Mouse (Mus musculus): Measurements from ENCODE around the gene Cda. TPM values are rescaled to one million over a fixed set of nuclear protein-coding genes. Genes with fewer than 3 reads are reported as not detected.

Cda gene
- polyA plus RNA-seq, 1 experiment from 2014 or later, result 1.2 TPM

DNA sequence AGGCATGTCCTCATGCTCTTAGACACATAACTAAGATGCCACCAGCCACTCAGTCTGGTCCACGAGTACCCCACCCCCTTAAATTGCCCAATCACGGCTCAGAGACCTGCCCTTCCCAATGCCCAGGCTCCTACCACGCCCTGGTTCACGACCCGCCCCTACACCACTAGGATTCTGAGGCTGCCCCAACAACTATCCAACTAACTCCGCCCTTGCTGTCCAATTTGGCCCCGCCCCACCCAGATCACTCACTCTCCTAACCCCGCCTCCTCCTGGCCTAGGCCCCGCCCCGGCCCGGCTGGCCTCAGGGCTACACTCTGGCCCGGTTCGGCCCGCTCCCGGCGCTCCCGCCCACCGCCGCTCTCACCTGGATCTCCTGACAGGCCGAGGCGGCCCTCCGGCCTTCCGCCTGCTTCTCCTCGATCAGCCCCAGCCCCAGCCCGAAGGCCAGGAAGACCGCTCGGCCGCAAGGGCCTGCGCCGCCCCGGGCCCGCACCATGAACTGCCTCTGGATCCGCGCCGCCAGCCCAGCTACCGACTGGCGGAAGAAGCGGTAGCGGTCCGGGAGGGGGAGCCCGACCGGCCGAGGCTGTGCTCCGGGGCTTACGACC, 42.2 kb downstream of the Cda start:
- Histone ChIP-seq H3K4me3 (peak overlapping the region; percentile 86), H3K36me3 (no peaks in the 10 kb centered on the region), H3K9me3 (replicated peaks) (0 out of 2 replicates have a peak, but pooled peaks cover 4% of the 10 kb centered on the region), H3K27me3 (ENCODE audit: low read depth, poor library complexity, severe bottlenecking) (peaks cover 6% of the 10 kb centered on the region; the same call in 1 of the 2 replicates), H3K27ac (replicated peaks) (peak overlapping the region; percentile 95), H3K4me1 (peaks cover 53% of the 10 kb centered on the region)
- under 1% methylated on average over 45 of the region's 45 CpGs for WGBS
- DNase-seq (ENCODE audit: low spot score), result peak; percentile 90

DNA sequence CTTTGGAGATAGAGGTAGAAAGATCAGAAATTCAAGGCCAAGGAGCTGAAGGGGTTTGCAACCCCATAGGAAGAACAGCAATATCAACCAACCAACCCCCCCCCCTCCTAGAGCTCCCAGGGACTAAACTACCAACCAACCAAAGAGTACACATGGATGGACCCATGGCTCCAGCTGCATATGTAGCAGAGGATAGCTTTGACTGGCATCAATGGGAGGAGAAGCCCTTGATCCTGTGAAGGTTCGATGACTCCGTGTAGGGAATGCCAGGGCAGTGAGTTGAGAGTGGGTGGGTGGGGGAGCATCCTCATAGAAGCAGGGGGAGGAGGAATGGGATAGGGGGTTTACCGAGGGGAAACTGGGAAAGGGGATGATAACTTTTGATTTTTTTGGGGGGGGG, 43.3 kb downstream of the Cda start:
- H3K27me3 ChIP-seq (ENCODE audit: low read depth, poor library complexity, severe bottlenecking), result peaks cover 7% of the 10 kb centered on the region; the same call in 1 of the 2 replicates
- peaks cover 48% of the 10 kb centered on the region for H3K4me1 ChIP-seq

DNA sequence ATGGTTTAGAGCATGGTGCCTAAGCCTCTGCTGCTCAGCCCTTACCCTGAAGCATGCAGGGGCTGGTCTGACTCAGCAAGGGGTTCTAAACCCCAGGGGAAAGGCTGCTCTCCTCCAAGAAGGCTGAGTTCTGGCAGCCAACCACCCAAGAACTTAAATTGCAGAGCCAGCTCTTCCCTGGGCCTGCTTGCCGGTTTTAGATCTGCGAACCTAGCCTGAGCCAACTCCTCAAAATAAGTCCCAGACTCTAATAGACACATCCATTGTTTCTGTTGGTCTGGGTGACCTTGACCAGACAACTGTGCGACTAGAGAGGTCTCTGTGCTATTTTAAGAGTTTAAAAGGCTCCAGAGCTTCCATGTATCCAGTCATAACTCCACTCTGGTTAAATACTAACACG, 44.0 kb downstream of the Cda start:
- Histone ChIP-seq H3K27ac (replicated peaks) (peak overlapping the region; percentile 69), H3K4me1 (peaks cover 51% of the 10 kb centered on the region), H3K36me3 (no peaks in the 10 kb centered on the region), H3K9me3 (replicated peaks) (0 out of 2 replicates have a peak, but pooled peaks cover 4% of the 10 kb centered on the region), H3K4me3 (no peak overlapping the region), H3K27me3 (ENCODE audit: low read depth, poor library complexity, severe bottlenecking) (peaks cover 7% of the 10 kb centered on the region; the same call in 1 of the 2 replicates)
- DNase-seq (ENCODE audit: low spot score), result no peak
- WGBS, result 80% methylated on average over 4 of the region's 4 CpGs

More for the DNA sequence above, 43.3 kb downstream of the Cda start:
- Histone ChIP-seq H3K36me3 (no peaks in the 10 kb centered on the region), H3K9me3 (replicated peaks) (0 out of 2 replicates have a peak, but pooled peaks cover 4% of the 10 kb centered on the region), H3K4me3 (no peak overlapping the region), H3K27ac (replicated peaks) (no peak overlapping the region)
- 91% methylated on average over 3 of the region's 3 CpGs for WGBS
- DNase-seq (ENCODE audit: low spot score), result no peak

DNA sequence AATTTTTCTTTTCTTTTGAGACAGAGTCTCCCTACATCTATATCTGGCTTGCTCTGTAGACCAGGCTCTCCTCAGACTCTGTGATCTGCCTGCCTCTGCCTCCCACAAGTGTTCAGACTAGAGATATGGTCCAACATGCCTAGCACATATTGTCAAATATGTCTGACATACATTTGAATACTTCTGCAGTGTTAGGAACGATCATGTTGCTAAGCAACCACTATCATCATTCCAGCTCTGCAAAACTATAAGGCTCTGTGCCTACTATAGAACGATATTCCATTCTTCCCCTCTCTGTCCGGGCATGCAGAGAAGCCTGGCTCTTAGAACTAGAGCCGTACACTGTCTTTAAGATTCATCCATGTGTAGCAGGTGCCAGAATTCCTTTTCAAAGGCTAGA, 45.1 kb downstream of the Cda start:
- Histone ChIP-seq H3K36me3 (0 out of 2 replicates have a peak, but pooled peaks cover 2% of the 10 kb centered on the region), H3K4me3 (no peak overlapping the region), H3K4me1 (peaks cover 46% of the 10 kb centered on the region), H3K9me3 (replicated peaks) (no peaks in the 10 kb centered on the region), H3K27me3 (ENCODE audit: low read depth, poor library complexity, severe bottlenecking) (peaks cover 7% of the 10 kb centered on the region; the same call in 1 of the 2 replicates), H3K27ac (replicated peaks) (no peak overlapping the region)
- WGBS, result 36% methylated on average over 4 of the region's 4 CpGs
- no peak for DNase-seq (ENCODE audit: low spot score)

DNA sequence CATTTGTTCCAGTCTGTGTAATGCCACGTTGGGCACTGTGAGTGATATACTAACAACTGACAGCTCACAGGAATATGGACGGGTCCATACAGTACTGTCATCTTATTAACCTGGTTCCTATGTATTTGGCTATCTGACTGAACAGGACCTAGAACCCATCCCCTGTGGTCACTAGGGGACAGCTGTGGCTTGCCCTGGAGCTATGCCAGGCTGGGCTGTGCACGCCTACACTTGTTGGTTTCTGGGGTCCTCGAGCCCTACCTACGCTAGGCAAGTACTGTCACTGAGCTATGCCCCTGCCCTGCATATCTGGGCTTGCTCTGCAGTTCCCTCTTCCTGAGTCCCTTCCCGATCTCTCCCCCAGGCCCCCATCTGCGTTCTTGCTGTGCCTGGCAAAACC, 46.3 kb downstream of the Cda start:
- Histone ChIP-seq H3K4me3 (no peak overlapping the region), H3K27ac (replicated peaks) (no peak overlapping the region), H3K4me1 (peaks cover 45% of the 10 kb centered on the region), H3K36me3 (peaks cover 14% of the 10 kb centered on the region), H3K9me3 (replicated peaks) (no peaks in the 10 kb centered on the region), H3K27me3 (ENCODE audit: low read depth, poor library complexity, severe bottlenecking) (peaks cover 7% of the 10 kb centered on the region; the same call in 1 of the 2 replicates)
- WGBS, result 82% methylated on average over 7 of the region's 7 CpGs
- DNase-seq (ENCODE audit: low spot score), result no peak

DNA sequence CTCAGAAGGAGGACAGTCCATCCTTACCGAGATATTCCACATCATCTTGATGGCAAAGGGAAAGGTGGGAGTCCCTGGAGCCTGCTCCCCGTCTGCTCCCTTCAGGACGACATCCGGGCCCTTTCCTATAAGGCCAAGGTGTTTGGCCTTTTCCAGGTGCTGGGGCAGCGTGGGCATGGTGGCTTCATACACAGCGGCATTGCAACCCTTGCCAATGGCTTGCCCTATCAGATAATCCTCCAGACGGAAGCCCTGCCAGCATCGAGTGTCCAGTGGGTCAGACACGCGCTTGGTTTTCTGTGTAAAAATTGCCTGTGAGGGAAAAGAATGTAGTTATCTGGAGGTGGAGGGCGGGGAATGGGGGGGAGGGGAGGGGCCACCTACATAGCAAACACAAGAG, 47.1 kb downstream of the Cda start:
- Histone ChIP-seq H3K27me3 (ENCODE audit: low read depth, poor library complexity, severe bottlenecking) (peaks cover 7% of the 10 kb centered on the region; the same call in 1 of the 2 replicates), H3K4me3 (no peak overlapping the region), H3K36me3 (peaks cover 22% of the 10 kb centered on the region), H3K9me3 (replicated peaks) (no peaks in the 10 kb centered on the region), H3K27ac (replicated peaks) (no peak overlapping the region), H3K4me1 (peaks cover 39% of the 10 kb centered on the region)
- WGBS, result 85% methylated on average over 11 of the region's 11 CpGs
- no peak for DNase-seq (ENCODE audit: low spot score)

DNA sequence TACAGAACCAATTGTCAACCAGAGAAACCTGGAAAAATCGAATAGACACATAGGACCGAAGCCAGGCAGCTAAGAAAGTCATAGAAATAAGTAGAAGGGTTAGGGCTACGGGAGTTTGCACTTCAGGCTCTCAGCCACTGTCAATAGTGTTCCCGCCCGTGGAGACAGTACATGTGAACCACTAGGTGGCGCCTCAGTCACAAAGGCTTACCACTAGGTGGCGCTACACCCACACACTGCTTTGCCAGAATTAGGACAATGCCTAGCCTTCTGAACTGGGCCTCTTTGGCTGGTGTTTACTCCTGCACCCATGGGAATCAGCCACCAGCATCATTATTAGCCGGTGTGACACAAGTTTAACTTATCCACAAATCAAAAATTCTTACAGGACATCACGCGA, 48.3 kb downstream of the Cda start:
- peaks cover 34% of the 10 kb centered on the region for H3K36me3 ChIP-seq
- H3K27ac ChIP-seq (replicated peaks), result no peak overlapping the region
- H3K27me3 ChIP-seq (ENCODE audit: low read depth, poor library complexity, severe bottlenecking), result peaks cover 7% of the 10 kb centered on the region; the same call in 1 of the 2 replicates
- H3K4me1 ChIP-seq, result peaks cover 33% of the 10 kb centered on the region
- 35% methylated on average over 10 of the region's 10 CpGs for WGBS
- H3K9me3 ChIP-seq (replicated peaks), result no peaks in the 10 kb centered on the region
- DNase-seq (ENCODE audit: low spot score), result peak; percentile 83
- no peak overlapping the region for H3K4me3 ChIP-seq

DNA sequence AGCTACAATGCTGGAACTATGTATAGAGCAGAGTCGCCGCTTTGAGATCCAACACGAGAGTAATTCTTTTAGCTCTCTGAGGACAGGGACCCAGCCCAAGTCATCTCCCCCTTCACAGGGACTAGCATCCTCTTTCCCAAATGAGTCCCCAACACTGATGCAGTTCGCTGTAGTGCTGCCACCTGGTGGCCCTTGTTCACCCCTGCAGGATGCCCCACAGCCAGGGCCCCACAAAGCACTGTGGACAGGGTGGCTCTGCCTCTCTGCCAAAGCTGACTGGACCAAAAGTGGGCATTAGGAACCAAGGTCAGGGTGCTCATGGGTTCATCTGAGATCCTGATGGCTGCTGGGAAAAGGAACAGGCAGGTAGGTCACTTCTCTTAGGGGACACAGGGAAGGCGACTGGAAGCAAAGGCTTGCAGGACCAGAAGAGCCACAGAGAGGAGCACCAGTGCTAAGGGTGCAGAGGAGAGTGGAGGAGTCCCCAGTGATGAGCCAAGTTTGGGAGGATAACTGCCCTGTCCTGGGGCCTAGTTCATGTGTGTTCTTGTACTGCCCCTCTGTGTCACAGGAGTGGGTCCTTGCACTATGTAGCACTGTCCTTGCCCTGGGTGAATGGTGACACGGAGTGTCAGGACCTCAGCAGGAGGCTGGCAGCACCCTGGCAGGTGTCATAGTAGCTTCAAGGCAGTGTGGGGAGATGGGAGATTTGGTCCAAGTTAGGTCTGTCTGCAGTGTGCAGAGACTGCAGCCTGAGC, 49.1 kb downstream of the Cda start:
- peak; percentile 66 for DNase-seq (ENCODE audit: low spot score)
- Histone ChIP-seq H3K27ac (replicated peaks) (no peak overlapping the region), H3K36me3 (peaks cover 42% of the 10 kb centered on the region), H3K4me3 (no peak overlapping the region), H3K9me3 (replicated peaks) (no peaks in the 10 kb centered on the region), H3K4me1 (peaks cover 26% of the 10 kb centered on the region), H3K27me3 (ENCODE audit: low read depth, poor library complexity, severe bottlenecking) (peaks cover 7% of the 10 kb centered on the region; the same call in 1 of the 2 replicates)
- 48% methylated on average over 6 of the region's 6 CpGs for WGBS

DNA sequence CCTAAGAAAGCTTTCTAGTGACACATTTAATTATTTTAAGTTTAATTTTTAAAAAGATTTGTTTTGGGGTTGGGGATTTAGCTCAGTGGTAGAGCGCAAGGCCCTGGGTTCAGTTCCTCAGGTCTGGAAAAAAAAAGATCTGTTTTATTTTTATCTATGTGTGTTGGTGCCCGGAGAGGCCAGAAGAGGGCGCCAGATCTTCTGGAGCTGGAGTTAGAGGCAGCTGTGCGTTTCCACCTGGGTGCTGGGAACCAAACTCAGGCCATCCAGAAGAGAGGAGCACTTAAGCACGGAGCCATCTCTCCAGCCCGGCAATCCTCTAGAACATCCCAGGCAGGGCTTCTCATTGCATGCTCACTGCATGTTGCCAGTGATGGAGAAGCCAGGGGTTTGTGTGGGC, 51.4 kb downstream of the Cda start:
- DNase-seq (ENCODE audit: low spot score), result no peak
- Histone ChIP-seq H3K4me3 (no peak overlapping the region), H3K27me3 (ENCODE audit: low read depth, poor library complexity, severe bottlenecking) (peaks cover 7% of the 10 kb centered on the region; the same call in 1 of the 2 replicates), H3K9me3 (replicated peaks) (no peaks in the 10 kb centered on the region), H3K4me1 (peaks cover 8% of the 10 kb centered on the region), H3K36me3 (peaks cover 65% of the 10 kb centered on the region), H3K27ac (replicated peaks) (no peak overlapping the region)
- 92% methylated on average over 6 of the region's 6 CpGs for WGBS

DNA sequence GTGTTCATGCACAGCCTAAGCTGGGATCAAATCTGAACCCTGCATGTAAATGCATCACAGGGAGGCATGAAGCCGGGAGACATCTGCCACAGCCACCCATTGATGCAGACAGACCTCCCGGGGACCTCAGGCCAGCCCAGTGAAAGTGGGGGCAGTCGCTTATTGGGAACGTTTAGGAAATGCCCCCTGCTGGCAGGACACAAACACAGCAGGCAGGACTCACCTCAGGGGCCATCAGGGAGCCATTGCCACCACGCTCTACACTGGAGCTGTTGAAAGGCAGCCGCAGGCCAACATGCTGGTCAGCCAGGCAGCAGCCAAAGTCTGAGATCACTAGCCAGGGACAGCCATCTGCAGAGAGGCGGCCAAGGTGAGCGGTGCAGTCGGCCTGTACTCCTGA, 52.0 kb downstream of the Cda start:
- H3K36me3 ChIP-seq, result peaks cover 71% of the 10 kb centered on the region
- DNase-seq (ENCODE audit: low spot score), result no peak
- no peak overlapping the region for H3K27ac ChIP-seq (replicated peaks)
- H3K4me3 ChIP-seq, result no peak overlapping the region
- 74% methylated on average over 9 of the region's 9 CpGs for WGBS
- H3K9me3 ChIP-seq (replicated peaks), result no peaks in the 10 kb centered on the region
- peaks cover 6% of the 10 kb centered on the region for H3K4me1 ChIP-seq
- H3K27me3 ChIP-seq (ENCODE audit: low read depth, poor library complexity, severe bottlenecking), result peaks cover 3% of the 10 kb centered on the region; the same call in 1 of the 2 replicates

DNA sequence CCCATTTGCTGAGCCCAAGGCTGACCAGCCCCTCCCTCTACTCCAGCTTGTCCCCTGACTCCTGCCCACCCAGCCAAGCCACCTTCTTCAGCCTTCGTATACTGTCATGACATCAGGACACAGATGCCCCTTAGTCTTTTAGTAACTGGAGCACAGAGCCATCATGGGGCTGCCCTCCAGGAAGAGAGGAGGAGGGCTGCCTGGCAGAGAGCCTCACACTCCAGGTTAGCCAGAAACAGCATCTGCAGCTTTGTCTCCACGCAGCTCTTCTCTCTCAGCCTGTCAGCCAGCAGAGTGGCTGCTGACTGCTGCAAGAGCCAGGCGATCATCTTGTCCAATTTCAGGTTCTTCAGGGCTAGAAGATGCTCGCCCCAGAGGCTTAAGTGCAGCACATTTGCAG, 54.0 kb downstream of the Cda start:
- H3K36me3 ChIP-seq, result peaks cover 91% of the 10 kb centered on the region
- H3K9me3 ChIP-seq (replicated peaks), result no peaks in the 10 kb centered on the region
- H3K4me1 ChIP-seq, result peaks cover 3% of the 10 kb centered on the region; the same call in 1 of the 2 replicates
- WGBS, result 85% methylated on average over 4 of the region's 4 CpGs
- no peak overlapping the region for H3K4me3 ChIP-seq
- H3K27me3 ChIP-seq (ENCODE audit: low read depth, poor library complexity, severe bottlenecking), result no peaks in the 10 kb centered on the region
- H3K27ac ChIP-seq (replicated peaks), result no peak overlapping the region
- no peak for DNase-seq (ENCODE audit: low spot score)

DNA sequence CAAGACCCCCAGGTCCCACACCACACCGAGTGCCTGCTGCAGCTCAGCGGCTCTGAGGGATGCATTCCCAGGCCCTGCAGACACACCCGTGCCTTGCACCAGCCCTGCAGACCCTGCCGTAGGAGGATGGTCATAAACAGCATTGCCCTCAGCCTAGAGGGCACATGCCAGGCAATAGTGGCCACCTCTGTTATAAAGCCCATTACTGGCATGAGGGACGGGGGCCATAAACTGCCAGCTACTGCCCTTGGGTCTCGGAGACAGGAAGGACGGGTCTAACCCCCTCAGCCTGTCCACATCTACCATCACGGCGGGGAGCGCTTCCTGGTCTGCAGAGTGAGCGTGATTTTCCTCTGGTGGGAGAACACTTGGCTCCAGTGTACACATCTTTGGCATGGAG, 54.8 kb downstream of the Cda start:
- Histone ChIP-seq H3K4me3 (no peak overlapping the region), H3K36me3 (peaks cover 99% of the 10 kb centered on the region), H3K9me3 (replicated peaks) (no peaks in the 10 kb centered on the region), H3K27me3 (ENCODE audit: low read depth, poor library complexity, severe bottlenecking) (no peaks in the 10 kb centered on the region), H3K27ac (replicated peaks) (no peak overlapping the region), H3K4me1 (peaks cover 3% of the 10 kb centered on the region; the same call in 1 of the 2 replicates)
- no peak for DNase-seq (ENCODE audit: low spot score)
- WGBS, result 92% methylated on average over 11 of the region's 11 CpGs

DNA sequence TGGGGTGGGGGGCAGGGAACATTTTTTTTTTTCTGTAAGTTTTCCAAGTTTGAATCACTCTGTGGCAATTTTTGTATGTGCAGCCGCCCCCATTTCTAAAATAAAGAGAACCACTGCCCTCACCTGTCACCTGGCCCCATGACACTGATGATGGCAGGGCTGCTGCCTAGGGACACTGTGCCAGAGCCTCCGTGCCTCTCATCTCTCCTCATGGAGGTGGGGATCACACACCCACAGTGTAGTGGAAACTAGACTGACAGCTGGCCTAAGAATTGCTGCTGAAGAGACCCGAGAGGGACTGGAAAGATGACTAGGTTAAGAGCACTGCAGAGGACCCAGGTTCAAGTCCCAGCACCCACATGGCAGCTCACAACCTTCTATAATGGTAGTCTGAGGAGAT, 55.7 kb downstream of the Cda start:
- H3K36me3 ChIP-seq, result peaks cover 100% of the 10 kb centered on the region
- H3K9me3 ChIP-seq (replicated peaks), result no peaks in the 10 kb centered on the region
- WGBS, result 88% methylated on average over 3 of the region's 3 CpGs

More for the DNA sequence above, 55.7 kb downstream of the Cda start:
- peaks cover 3% of the 10 kb centered on the region; the same call in 1 of the 2 replicates for H3K4me1 ChIP-seq
- no peak for DNase-seq (ENCODE audit: low spot score)
- H3K4me3 ChIP-seq, result no peak overlapping the region
- H3K27me3 ChIP-seq (ENCODE audit: low read depth, poor library complexity, severe bottlenecking), result no peaks in the 10 kb centered on the region
- H3K27ac ChIP-seq (replicated peaks), result no peak overlapping the region

Measured in midbrain, embryonic 10.5 days (tissue).